Mouse (Mus musculus): ENCODE results near the gene Rdh16f1. TPM values are rescaled to one million over a fixed set of nuclear protein-coding genes. Genes with fewer than 3 reads are reported as not detected.

Gene Rdh16f1
- total RNA-seq (2014; rRNA removed) (not detected in 2 replicates), polyA plus RNA-seq (2012; rRNA removed) (not detected in 2 replicates)

DNA sequence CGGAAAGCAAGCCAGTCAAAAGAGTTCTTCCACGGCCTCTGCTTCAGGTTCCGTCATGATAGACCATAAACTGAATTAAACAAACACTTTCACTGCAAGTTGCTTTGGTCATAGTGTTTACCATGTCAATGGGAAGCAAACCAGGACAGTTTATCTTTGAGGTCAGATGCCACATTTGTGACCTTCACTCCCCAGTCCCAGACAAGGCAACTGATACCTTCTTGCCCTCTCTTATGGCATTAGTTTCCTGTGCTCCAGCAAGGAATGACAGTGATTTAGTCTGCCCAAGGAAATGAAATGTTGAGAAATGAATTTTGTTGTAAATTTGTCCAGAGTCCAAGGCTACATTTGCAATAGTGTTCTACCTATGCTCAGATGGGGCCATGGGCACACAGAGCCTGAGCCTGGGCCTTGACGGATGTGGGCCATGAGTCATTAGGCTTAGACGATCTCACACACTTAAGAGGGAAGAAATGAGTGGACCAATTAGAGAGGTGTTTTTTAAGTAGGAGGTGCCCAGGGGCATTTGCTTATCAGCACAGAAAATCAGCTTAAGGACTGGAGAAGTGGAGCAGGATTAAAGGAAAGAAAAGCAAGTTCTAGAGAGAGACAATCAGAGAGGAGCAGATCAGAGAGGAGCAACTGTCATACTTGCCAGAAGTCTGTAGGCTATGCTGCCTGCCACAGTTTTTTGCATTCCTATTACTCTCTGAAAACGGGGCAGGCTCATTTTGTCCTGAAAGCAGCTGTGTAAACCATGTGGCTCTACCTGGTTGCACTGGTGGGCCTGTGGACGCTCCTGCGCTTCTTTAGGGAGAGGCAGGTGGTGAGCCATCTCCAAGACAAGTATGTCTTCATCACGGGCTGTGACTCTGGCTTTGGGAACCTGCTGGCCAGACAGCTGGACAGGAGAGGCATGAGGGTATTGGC lies at the start of gene Rdh16f1, which contains the start of gene Rdh1:
TSS of gene Rdh16f1 (plus strand) at position 607 of the 930 bp plus-strand sequence.
TSS of gene Rdh1 (plus strand) at position 541 of the 930 bp plus-strand sequence.
- Histone ChIP-seq H3K4me1 (ENCODE audit: control insufficient read depth, insufficient read depth, low read length) (peaks cover 28% of the 10 kb centered on the region), H3K27ac (replicated peaks; ENCODE audit: insufficient read depth, low read depth, low read length) (peak within 1 kb of the TSS; percentile 42), H3K36me3 (ENCODE audit: control insufficient read depth, insufficient read depth, low read length) (no peaks in the 10 kb centered on the region), H3K79me2 (ENCODE audit: control insufficient read depth, insufficient read depth, low read length) (no peaks in the 10 kb centered on the region), H3K27me3 (ENCODE audit: control insufficient read depth, insufficient read depth, low read length) (no peaks in the 10 kb centered on the region), H3K4me3 (ENCODE audit: insufficient read depth, low read depth, low read length) (no peak within 1 kb of the TSS), H3K9ac (ENCODE audit: low read depth, low read length) (no peak within 1 kb of the TSS)
- DNase-seq (ENCODE audit: extremely low read depth, low read depth, low spot score): peak; percentile 96
- TF ChIP-seq CTCF (IDR thresholded peaks at IDR 0.05; ENCODE audit: low read depth, low read length) (no peak), POLR2A (IDR thresholded peaks at IDR 0.05; ENCODE audit: extremely low read depth, insufficient read depth, low read length) (no peak)
- 41% methylated on average over 9 of the region's 9 CpGs for WGBS

- TF ChIP-seq CTCF (IDR thresholded peaks at IDR 0.05; ENCODE audit: low read depth, low read length) (no peak), POLR2A (IDR thresholded peaks at IDR 0.05; ENCODE audit: extremely low read depth, insufficient read depth, low read length) (no peak)
- Histone ChIP-seq H3K27ac (replicated peaks; ENCODE audit: insufficient read depth, low read depth, low read length) (no peak overlapping the region), H3K27me3 (ENCODE audit: control insufficient read depth, insufficient read depth, low read length) (no peaks in the 10 kb centered on the region), H3K4me3 (ENCODE audit: insufficient read depth, low read depth, low read length) (no peak overlapping the region), H3K79me2 (ENCODE audit: control insufficient read depth, insufficient read depth, low read length) (no peaks in the 10 kb centered on the region), H3K4me1 (ENCODE audit: control insufficient read depth, insufficient read depth, low read length) (no peaks in the 10 kb centered on the region), H3K36me3 (ENCODE audit: control insufficient read depth, insufficient read depth, low read length) (no peaks in the 10 kb centered on the region), H3K9ac (ENCODE audit: low read depth, low read length) (no peak overlapping the region)
- DNase-seq (ENCODE audit: extremely low read depth, low read depth, low spot score): no peak
- 85% methylated on average over 13 of the region's 13 CpGs for WGBS
These were observed 49.3 kb upstream of the Rdh16f1 start for GRCm38 (mm10) chr10:127710331-127710730.

DNA sequence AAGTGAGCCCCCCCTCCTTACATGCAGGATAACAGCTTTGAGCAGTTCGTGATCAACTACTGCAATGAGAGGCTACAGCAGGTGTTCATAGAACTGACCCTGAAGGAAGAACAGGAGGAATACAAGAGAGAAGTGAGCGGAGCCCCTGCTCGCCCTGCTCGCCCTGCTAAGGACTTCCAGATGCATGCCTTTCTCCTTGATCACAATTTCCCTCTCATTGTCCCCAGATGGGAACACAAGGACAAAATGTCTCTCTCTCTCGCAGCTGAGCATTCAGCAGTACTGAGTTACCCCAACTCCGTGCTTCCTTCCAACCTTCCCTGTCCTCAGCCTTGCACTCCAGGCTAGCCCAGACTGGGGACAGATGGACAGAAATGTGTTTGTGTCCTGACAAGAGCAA lies 46.9 kb upstream of the Rdh16f1 start:
- H3K36me3 ChIP-seq (ENCODE audit: control insufficient read depth, insufficient read depth, low read length): no peaks in the 10 kb centered on the region

GRCm38 (mm10) chr10:127721671-127722418 lies 37.7 kb upstream of the Rdh16f1 start:
- no peak for DNase-seq (ENCODE audit: extremely low read depth, low read depth, low spot score)
- Histone ChIP-seq H3K27me3 (ENCODE audit: control insufficient read depth, insufficient read depth, low read length) (0 out of 2 replicates have a peak, but pooled peaks cover 2% of the 10 kb centered on the region), H3K36me3 (ENCODE audit: control insufficient read depth, insufficient read depth, low read length) (no peaks in the 10 kb centered on the region), H3K4me3 (ENCODE audit: insufficient read depth, low read depth, low read length) (no peak overlapping the region), H3K79me2 (ENCODE audit: control insufficient read depth, insufficient read depth, low read length) (no peaks in the 10 kb centered on the region), H3K27ac (replicated peaks; ENCODE audit: insufficient read depth, low read depth, low read length) (no peak overlapping the region), H3K4me1 (ENCODE audit: control insufficient read depth, insufficient read depth, low read length) (no peaks in the 10 kb centered on the region), H3K9ac (ENCODE audit: low read depth, low read length) (0 out of 2 replicates have a peak overlapping the region, but pooled peaks have one; percentile 9)
- WGBS: 62% methylated on average over 20 of the region's 20 CpGs
- TF ChIP-seq CTCF (IDR thresholded peaks at IDR 0.05; ENCODE audit: low read depth, low read length): no peak
- no peak for TF ChIP-seq POLR2A (IDR thresholded peaks at IDR 0.05; ENCODE audit: extremely low read depth, insufficient read depth, low read length)

More for the DNA sequence above, 46.9 kb upstream of the Rdh16f1 start:
- no peaks in the 10 kb centered on the region for H3K79me2 ChIP-seq (ENCODE audit: control insufficient read depth, insufficient read depth, low read length)
- DNase-seq (ENCODE audit: extremely low read depth, low read depth, low spot score): no peak
- H3K4me1 ChIP-seq (ENCODE audit: control insufficient read depth, insufficient read depth, low read length): no peaks in the 10 kb centered on the region
- 87% methylated on average over 6 of the region's 6 CpGs for WGBS
- no peak overlapping the region for H3K9ac ChIP-seq (ENCODE audit: low read depth, low read length)
- TF ChIP-seq CTCF (IDR thresholded peaks at IDR 0.05; ENCODE audit: low read depth, low read length): no peak
- no peak for TF ChIP-seq POLR2A (IDR thresholded peaks at IDR 0.05; ENCODE audit: extremely low read depth, insufficient read depth, low read length)
- no peak overlapping the region for H3K27ac ChIP-seq (replicated peaks; ENCODE audit: insufficient read depth, low read depth, low read length)
- H3K27me3 ChIP-seq (ENCODE audit: control insufficient read depth, insufficient read depth, low read length): no peaks in the 10 kb centered on the region
- H3K4me3 ChIP-seq (ENCODE audit: insufficient read depth, low read depth, low read length): no peak overlapping the region

DNA sequence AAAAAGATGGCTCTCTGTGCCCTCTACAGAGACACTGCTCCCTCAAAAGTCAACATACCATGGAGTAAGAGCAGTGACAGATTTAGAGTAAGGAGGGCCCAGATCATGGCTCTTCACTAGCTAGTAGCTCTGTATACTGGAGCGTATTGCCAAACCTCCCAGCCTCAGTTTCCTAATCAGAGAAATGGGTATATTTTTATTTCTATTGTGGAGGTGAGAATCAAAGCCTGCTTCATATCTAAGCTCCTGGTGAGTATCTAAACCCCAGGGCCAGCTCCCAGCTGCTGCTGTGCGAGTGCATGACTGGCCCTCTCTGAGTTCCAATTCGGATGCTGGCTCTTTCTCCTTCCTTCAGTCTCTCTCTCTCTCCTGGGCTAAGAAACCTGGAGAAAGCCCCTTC lies 35.4 kb upstream of the Rdh16f1 start, which contains the start of gene Tac2:
TSS of gene Tac2 (plus strand) at position 301 of the 400 bp plus-strand sequence.
- DNase-seq (ENCODE audit: extremely low read depth, low read depth, low spot score): no peak
- no peaks in the 10 kb centered on the region for H3K4me1 ChIP-seq (ENCODE audit: control insufficient read depth, insufficient read depth, low read length)
- no peaks in the 10 kb centered on the region for H3K36me3 ChIP-seq (ENCODE audit: control insufficient read depth, insufficient read depth, low read length)
- TF ChIP-seq POLR2A (IDR thresholded peaks at IDR 0.05; ENCODE audit: extremely low read depth, insufficient read depth, low read length): no peak
- TF ChIP-seq CTCF (IDR thresholded peaks at IDR 0.05; ENCODE audit: low read depth, low read length): no peak
- no peak within 1 kb of the TSS for H3K9ac ChIP-seq (ENCODE audit: low read depth, low read length)
- no peaks in the 10 kb centered on the region for H3K79me2 ChIP-seq (ENCODE audit: control insufficient read depth, insufficient read depth, low read length)
- no peak within 1 kb of the TSS for H3K4me3 ChIP-seq (ENCODE audit: insufficient read depth, low read depth, low read length)
- 0 out of 2 replicates have a peak, but pooled peaks cover 2% of the 10 kb centered on the region for H3K27me3 ChIP-seq (ENCODE audit: control insufficient read depth, insufficient read depth, low read length)
- WGBS: 88% methylated on average over 3 of the region's 3 CpGs
- H3K27ac ChIP-seq (replicated peaks; ENCODE audit: insufficient read depth, low read depth, low read length): no peak within 1 kb of the TSS

Measured in liver, adult 2 months (tissue).